Mouse (Mus musculus): ENCODE measurements around the gene Aamp. TPM values are rescaled to one million over a fixed set of nuclear protein-coding genes. Genes with fewer than 3 reads are reported as not detected.
"Not testable (repeated sequence)": the region's sequence is repeated elsewhere in the genome, so short reads cannot be mapped to it uniquely, and the experiment has no call there.

Aamp gene
- 257 TPM for polyA plus RNA-seq (2021)

GRCm38 (mm10) chr1:74284543-74285160 lies at the start of gene Aamp, which contains the start of gene Pnkd:
Aamp (minus strand) TSS chr1:74284738.
Pnkd (plus strand) TSS chr1:74284930.
- TF ChIP-seq CTCF (IDR thresholded peaks at IDR 0.05), result no peak
- POLR2A ChIA-PET, result interaction anchor here (0.7 to 1.4 kb wide), 2 partner anchors 36 to 54 kb away, joined by 3 to 5 read pairs; no protein-coding TSS in a partner anchor
- peak; percentile 98 for DNase-seq (ENCODE audit: low read depth, low spot score)
- in situ Hi-C loops (cut with MboI; ENCODE audit: low pct_unique_long_range_greater_than_20kb), result loop anchor here (5.0 kb wide), 1 partner anchor 77 kb away; no protein-coding TSS in a partner anchor
- ATAC-seq, result peak; percentile 97
- CTCF ChIA-PET, result interaction anchor here (1.1 to 2.8 kb wide), 5 partner anchors 10 to 78 kb away, joined by 3 to 9 read pairs (median 3); no protein-coding TSS in a partner anchor
- H3K27me3 ChIP-seq, result no peaks in the 10 kb centered on the region

GRCm38 (mm10) chr1:74332930-74333329 lies 48.4 kb upstream of the Aamp start:
- no peaks in the 10 kb centered on the region for H3K27me3 ChIP-seq
- POLR2A ChIA-PET, result no interaction called here
- in situ Hi-C loops (cut with MboI; ENCODE audit: low pct_unique_long_range_greater_than_20kb), result no loop called here
- no peak for ATAC-seq
- DNase-seq (ENCODE audit: low read depth, low spot score), result no peak
- no peak for TF ChIP-seq CTCF (IDR thresholded peaks at IDR 0.05)
- CTCF ChIA-PET, result interaction anchor here (0.9 to 1.2 kb wide), 2 partner anchors 28 to 128 kb away, joined by 3 read pairs; no protein-coding TSS in a partner anchor

DNA sequence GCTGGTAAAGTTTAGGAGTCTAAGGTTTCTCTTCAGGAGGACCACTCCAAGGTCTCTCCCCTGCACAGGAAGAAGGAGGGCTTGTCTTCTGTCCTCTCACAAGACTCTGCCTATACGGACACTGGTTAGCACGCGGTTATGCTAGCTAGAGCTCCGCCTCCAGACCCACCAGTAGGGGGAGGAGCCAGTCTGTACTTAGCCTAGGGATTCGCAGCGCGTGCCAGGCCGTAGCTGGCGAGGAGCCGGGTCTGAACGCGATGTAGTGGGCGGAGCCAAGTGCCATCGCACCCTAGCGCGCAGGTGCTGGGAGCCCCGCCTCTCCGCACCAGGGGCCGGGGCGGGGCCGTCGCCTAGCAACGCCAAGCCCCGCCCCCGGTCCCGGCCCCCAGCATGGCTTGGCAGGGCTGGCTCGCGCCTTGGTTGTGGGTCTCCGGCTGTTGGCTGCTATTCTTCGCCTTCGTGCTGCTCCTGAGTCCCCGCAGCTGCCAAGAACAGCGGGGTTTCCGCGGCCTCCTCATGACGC lies 47.8 kb upstream of the Aamp start:
- TF ChIP-seq CTCF (IDR thresholded peaks at IDR 0.05), result no peak
- ChIA-PET CTCF (interaction anchor here (0.9 to 1.2 kb wide), 3 partner anchors 28 to 127 kb away, joined by 3 read pairs; partner anchors contain the start of genes Aamp and Pnkd), POLR2A (no interaction called here)
- no peaks in the 10 kb centered on the region for H3K27me3 ChIP-seq
- in situ Hi-C loops (cut with MboI; ENCODE audit: low pct_unique_long_range_greater_than_20kb), result no loop called here
- DNase-seq (ENCODE audit: low read depth, low spot score) (peak; percentile 68), ATAC-seq (peak; percentile 88)

DNA sequence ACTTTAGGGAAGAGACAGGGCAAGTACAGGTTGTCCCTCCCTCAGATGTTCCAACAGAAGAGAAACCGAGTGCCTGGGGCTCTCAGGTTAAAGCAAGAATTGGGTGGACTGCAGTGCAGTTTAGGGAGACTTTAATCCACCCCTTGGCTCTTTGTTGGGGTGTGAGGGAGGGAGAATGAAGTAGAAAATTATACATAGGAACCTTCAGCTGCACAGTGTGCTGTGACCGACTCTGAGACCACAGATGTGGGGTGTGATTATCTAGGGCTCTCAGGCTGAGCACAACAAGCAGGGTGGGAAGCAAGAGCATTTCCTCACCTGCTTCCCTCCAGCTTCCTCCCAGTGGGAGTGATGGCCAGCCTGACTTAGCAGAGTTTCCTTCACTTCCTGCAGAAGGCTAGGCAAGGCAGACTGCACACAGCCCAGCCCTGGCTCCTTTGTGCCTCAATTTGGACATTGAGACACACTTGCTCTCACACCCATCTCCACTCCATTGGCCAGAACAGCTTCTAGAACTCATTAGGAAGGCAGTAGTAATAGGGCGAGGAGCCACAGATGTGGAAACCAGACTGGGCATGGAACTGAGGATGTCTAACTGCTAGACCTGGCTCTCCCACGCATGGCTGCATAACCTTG lies 46.6 kb upstream of the Aamp start:
- ATAC-seq, result no peak
- POLR2A ChIA-PET, result no interaction called here
- in situ Hi-C loops (cut with MboI; ENCODE audit: low pct_unique_long_range_greater_than_20kb), result no loop called here
- no peak for DNase-seq (ENCODE audit: low read depth, low spot score)
- CTCF ChIA-PET, result interaction anchor here (1.0 to 1.3 kb wide), 2 partner anchors 18 to 46 kb away, joined by 3 to 4 read pairs; partner anchors contain the start of genes Aamp and Pnkd
- no peak for TF ChIP-seq CTCF (IDR thresholded peaks at IDR 0.05)
- no peaks in the 10 kb centered on the region for H3K27me3 ChIP-seq

GRCm38 (mm10) chr1:74329899-74330431 lies 45.4 kb upstream of the Aamp start:
- ChIA-PET CTCF (interaction anchor here (0.7 to 1.3 kb wide), 2 partner anchors 17 to 31 kb away, joined by 3 to 4 read pairs; no protein-coding TSS in a partner anchor), POLR2A (interaction anchor here (0.6 kb wide), 1 partner anchor 1148 kb away, joined by 4 read pairs; no protein-coding TSS in a partner anchor)
- no peak for DNase-seq (ENCODE audit: low read depth, low spot score)
- H3K27me3 ChIP-seq, result no peaks in the 10 kb centered on the region
- in situ Hi-C loops (cut with MboI; ENCODE audit: low pct_unique_long_range_greater_than_20kb), result no loop called here
- TF ChIP-seq CTCF (IDR thresholded peaks at IDR 0.05), result no peak
- no peak for ATAC-seq

- H3K27me3 ChIP-seq; DNase-seq (ENCODE audit: low read depth, low spot score); ATAC-seq; in situ Hi-C loops (cut with MboI; ENCODE audit: low pct_unique_long_range_greater_than_20kb); POLR2A ChIA-PET: not testable (repeated sequence)
- TF ChIP-seq CTCF (IDR thresholded peaks at IDR 0.05), result peak; percentile 67
- CTCF ChIA-PET, result interaction anchor here (1.0 to 2.1 kb wide), 2 partner anchors 14 to 24 kb away, joined by 3 to 9 read pairs; no protein-coding TSS in a partner anchor
Measured at GRCm38 (mm10) chr1:74326916-74327315, 42.4 kb upstream of the Aamp start.

DNA sequence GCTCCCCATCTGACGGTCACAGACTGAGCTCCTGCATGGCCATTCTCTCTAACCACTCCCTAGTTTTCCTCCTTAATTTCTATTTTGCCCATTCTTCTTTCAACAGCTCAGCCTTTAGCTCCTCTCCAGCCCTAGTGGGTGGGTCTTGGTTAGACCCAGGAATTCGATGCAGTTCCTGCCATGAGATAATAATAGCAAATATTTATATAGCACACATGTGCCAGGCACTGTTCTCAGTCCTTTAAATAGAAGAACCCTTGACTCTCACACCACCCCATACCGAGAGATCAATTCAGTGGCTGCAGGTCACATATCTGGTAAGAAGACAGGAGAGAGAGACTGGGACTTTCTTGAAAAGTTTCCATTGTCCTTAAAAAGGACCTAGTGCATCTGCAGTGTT lies 36.9 kb upstream of the Aamp start:
- ChIA-PET CTCF (no interaction called here), POLR2A (no interaction called here)
- H3K27me3 ChIP-seq, result no peaks in the 10 kb centered on the region
- DNase-seq (ENCODE audit: low read depth, low spot score) (no peak), ATAC-seq (no peak)
- in situ Hi-C loops (cut with MboI; ENCODE audit: low pct_unique_long_range_greater_than_20kb), result no loop called here
- no peak for TF ChIP-seq CTCF (IDR thresholded peaks at IDR 0.05)

- CTCF ChIA-PET, result no interaction called here
- H3K27me3 ChIP-seq, result no peaks in the 10 kb centered on the region
- TF ChIP-seq CTCF (IDR thresholded peaks at IDR 0.05), result no peak
- POLR2A ChIA-PET, result no interaction called here
- ATAC-seq (no peak), DNase-seq (ENCODE audit: low read depth, low spot score) (no peak)
- in situ Hi-C loops (cut with MboI; ENCODE audit: low pct_unique_long_range_greater_than_20kb), result no loop called here
Measured at GRCm38 (mm10) chr1:74318711-74319110, 34.2 kb upstream of the Aamp start.

GRCm38 (mm10) chr1:74316114-74316827 lies 31.7 kb upstream of the Aamp start:
- in situ Hi-C loops (cut with MboI; ENCODE audit: low pct_unique_long_range_greater_than_20kb), result no loop called here
- DNase-seq (ENCODE audit: low read depth, low spot score) (no peak), ATAC-seq (no peak)
- H3K27me3 ChIP-seq, result no peaks in the 10 kb centered on the region
- ChIA-PET POLR2A (no interaction called here), CTCF (no interaction called here)
- TF ChIP-seq CTCF (IDR thresholded peaks at IDR 0.05), result no peak

- CTCF ChIA-PET, result interaction anchor here (3.5 to 3.7 kb wide), 2 partner anchors 13 to 47 kb away, joined by 9 to 18 read pairs; partner anchors contain the start of gene Catip
- ATAC-seq, result no peak
- POLR2A ChIA-PET, result interaction anchor here (0.8 kb wide), 1 partner anchor 83 kb away, joined by 5 read pairs; no protein-coding TSS in a partner anchor
- in situ Hi-C loops (cut with MboI; ENCODE audit: low pct_unique_long_range_greater_than_20kb), result loop anchor here (5.0 kb wide), 2 partner anchors 48 to 133 kb away; partner anchors contain the start of gene Catip
- no peak for DNase-seq (ENCODE audit: low read depth, low spot score)
- TF ChIP-seq CTCF (IDR thresholded peaks at IDR 0.05), result no peak
- no peaks in the 10 kb centered on the region for H3K27me3 ChIP-seq
Measured at GRCm38 (mm10) chr1:74314796-74315195, 30.3 kb upstream of the Aamp start.

All from Patski (cell line).